Mouse (Mus musculus): ENCODE measurements around the gene Rbm45. TPM values are rescaled to one million over a fixed set of nuclear protein-coding genes. Genes with fewer than 3 reads are reported as not detected.

The Rbm45 gene
- polyA plus RNA-seq, 1 experiment from 2014 or later, result 12.0 TPM

DNA sequence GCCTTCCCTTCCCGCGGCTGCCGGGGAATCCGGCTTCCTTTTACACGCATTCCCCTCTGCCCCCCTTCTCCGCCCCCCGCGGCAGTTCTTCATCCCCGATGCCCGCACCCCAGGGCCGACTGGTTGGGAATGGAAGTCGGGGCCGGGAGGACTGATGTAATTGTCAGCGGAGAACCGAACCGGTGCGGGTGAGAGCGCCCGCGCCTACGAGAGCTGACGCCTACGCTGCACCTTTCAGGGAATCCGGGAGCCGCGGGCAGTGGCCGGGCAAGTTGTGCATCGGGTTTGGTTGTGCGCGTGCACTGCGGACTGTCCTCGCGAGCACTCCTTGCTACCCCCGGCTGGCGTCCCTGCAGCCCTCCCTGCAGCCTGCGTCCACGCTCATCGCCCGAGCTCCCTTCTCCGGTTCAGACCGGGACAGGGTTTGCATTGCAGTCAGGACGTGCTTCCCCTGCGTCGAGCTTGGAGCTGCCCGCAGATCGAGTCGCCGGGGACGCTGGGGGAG is 37.2 kb downstream of the Rbm45 start:
- H3K4me1 ChIP-seq (replicated peaks; ENCODE audit: control insufficient read depth, insufficient read depth, low read length), result 0 out of 2 replicates have a peak, but pooled peaks cover 3% of the 10 kb centered on the region
- no peak overlapping the region for H3K27ac ChIP-seq (ENCODE audit: low read depth, low read length)
- H3K27me3 ChIP-seq (replicated peaks; ENCODE audit: control insufficient read depth, insufficient read depth, low read length), result peaks cover 50% of the 10 kb centered on the region
- H3K9me3 ChIP-seq (ENCODE audit: control insufficient read depth, low read length), result no peaks in the 10 kb centered on the region
- H3K4me2 ChIP-seq, result peak overlapping the region; percentile 90
- WGBS, result under 1% methylated on average over 49 of the region's 49 CpGs
- H3K9ac ChIP-seq (ENCODE audit: low read depth, low read length), result peak overlapping the region; percentile 51
- no peaks in the 10 kb centered on the region for H3K36me3 ChIP-seq (ENCODE audit: control insufficient read depth, insufficient read depth, low read length)
- ATAC-seq (replicated peaks; ENCODE audit: low FRiP score) (peak; percentile 40), DNase-seq (ENCODE audit: low spot score) (peak; percentile 66)
- H3K4me3 ChIP-seq (ENCODE audit: low read depth, low read length), result peak overlapping the region; percentile 66

DNA sequence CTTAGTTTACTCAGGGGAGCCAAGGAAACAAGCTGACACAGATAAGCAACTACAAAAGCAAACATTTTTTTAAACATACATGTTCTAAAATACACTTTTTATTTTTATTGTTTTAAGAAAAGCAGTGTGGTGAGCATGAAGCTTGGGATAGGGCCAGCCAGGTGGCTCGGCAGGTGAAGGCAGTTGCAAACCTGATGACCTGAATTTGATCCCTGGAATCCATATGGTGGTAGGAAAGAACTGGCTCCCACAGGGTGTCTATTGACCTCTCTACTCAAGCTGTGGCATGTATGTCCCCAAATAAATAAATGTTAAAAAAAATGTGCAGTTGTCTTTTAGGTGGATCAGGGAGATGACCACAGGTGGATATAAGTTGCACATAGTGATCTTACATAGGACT is 39.7 kb downstream of the Rbm45 start:
- no peak overlapping the region for H3K9ac ChIP-seq (ENCODE audit: low read depth, low read length)
- no peak overlapping the region for H3K4me3 ChIP-seq (ENCODE audit: low read depth, low read length)
- H3K27me3 ChIP-seq (replicated peaks; ENCODE audit: control insufficient read depth, insufficient read depth, low read length), result peaks cover 33% of the 10 kb centered on the region
- H3K9me3 ChIP-seq (ENCODE audit: control insufficient read depth, low read length), result no peaks in the 10 kb centered on the region
- WGBS, result 61% methylated on average over 1 of the region's 1 CpGs
- DNase-seq (ENCODE audit: low spot score), result no peak
- H3K27ac ChIP-seq (ENCODE audit: low read depth, low read length), result no peak overlapping the region
- no peak overlapping the region for H3K4me2 ChIP-seq
- no peak for ATAC-seq (replicated peaks; ENCODE audit: low FRiP score)
- H3K4me1 ChIP-seq (replicated peaks; ENCODE audit: control insufficient read depth, insufficient read depth, low read length), result 0 out of 2 replicates have a peak, but pooled peaks cover 3% of the 10 kb centered on the region
- no peaks in the 10 kb centered on the region for H3K36me3 ChIP-seq (ENCODE audit: control insufficient read depth, insufficient read depth, low read length)

DNA sequence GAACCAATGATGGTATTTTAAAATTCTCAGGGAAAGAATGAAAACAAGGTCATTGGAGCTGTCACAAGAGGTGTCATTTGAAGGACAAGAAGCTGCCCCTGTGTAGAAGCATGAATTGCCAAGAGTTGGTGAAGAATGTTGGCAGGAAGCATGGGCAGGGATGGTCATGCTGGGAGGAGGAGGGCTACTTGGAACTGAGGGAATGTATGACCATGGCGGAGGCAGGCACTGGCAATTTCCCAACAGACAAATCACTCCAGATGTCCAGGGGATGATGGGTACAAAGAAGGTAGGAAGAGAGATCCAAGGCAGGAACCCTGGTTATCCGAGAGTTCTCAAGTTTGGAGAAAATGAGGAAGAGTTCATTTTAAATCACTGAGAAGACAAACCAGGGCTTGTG is 40.2 kb downstream of the Rbm45 start:
- H3K36me3 ChIP-seq (ENCODE audit: control insufficient read depth, insufficient read depth, low read length), result no peaks in the 10 kb centered on the region
- H3K9ac ChIP-seq (ENCODE audit: low read depth, low read length), result no peak overlapping the region
- no peaks in the 10 kb centered on the region for H3K9me3 ChIP-seq (ENCODE audit: control insufficient read depth, low read length)
- 77% methylated on average over 2 of the region's 2 CpGs for WGBS
- H3K27ac ChIP-seq (ENCODE audit: low read depth, low read length), result no peak overlapping the region
- H3K4me2 ChIP-seq, result no peak overlapping the region
- H3K4me3 ChIP-seq (ENCODE audit: low read depth, low read length), result no peak overlapping the region
- peaks cover 28% of the 10 kb centered on the region for H3K27me3 ChIP-seq (replicated peaks; ENCODE audit: control insufficient read depth, insufficient read depth, low read length)
- DNase-seq (ENCODE audit: low spot score) (no peak), ATAC-seq (replicated peaks; ENCODE audit: low FRiP score) (no peak)
- H3K4me1 ChIP-seq (replicated peaks; ENCODE audit: control insufficient read depth, insufficient read depth, low read length), result 0 out of 2 replicates have a peak, but pooled peaks cover 3% of the 10 kb centered on the region

DNA sequence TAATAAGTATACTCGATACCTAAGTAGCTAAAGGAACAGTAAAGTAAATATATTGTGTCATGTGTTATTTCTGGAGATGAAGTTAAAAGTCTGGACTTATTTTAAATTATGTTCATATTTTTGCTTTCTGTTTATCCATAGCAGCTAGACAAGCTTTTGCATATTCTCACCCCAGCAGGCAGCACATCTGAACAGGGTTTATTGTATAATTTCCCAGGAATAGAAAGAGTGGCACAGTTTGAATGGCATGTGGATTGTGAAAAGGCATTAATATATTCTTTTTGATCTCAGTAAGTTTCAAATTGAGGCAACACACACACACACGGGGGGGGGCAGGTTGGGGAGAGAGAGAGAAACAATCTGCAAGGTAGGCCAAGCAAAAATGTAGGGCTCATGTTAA is 43.1 kb downstream of the Rbm45 start:
- H3K4me2 ChIP-seq, result no peak overlapping the region
- H3K9ac ChIP-seq (ENCODE audit: low read depth, low read length), result no peak overlapping the region
- no peaks in the 10 kb centered on the region for H3K4me1 ChIP-seq (replicated peaks; ENCODE audit: control insufficient read depth, insufficient read depth, low read length)
- 67% methylated on average over 2 of the region's 2 CpGs for WGBS
- no peaks in the 10 kb centered on the region for H3K9me3 ChIP-seq (ENCODE audit: control insufficient read depth, low read length)
- peaks cover 1% of the 10 kb centered on the region; the same call in 1 of the 2 replicates for H3K27me3 ChIP-seq (replicated peaks; ENCODE audit: control insufficient read depth, insufficient read depth, low read length)
- H3K4me3 ChIP-seq (ENCODE audit: low read depth, low read length), result no peak overlapping the region
- no peak for DNase-seq (ENCODE audit: low spot score)
- H3K36me3 ChIP-seq (ENCODE audit: control insufficient read depth, insufficient read depth, low read length), result no peaks in the 10 kb centered on the region
- no peak overlapping the region for H3K27ac ChIP-seq (ENCODE audit: low read depth, low read length)
- ATAC-seq (replicated peaks; ENCODE audit: low FRiP score), result no peak

DNA sequence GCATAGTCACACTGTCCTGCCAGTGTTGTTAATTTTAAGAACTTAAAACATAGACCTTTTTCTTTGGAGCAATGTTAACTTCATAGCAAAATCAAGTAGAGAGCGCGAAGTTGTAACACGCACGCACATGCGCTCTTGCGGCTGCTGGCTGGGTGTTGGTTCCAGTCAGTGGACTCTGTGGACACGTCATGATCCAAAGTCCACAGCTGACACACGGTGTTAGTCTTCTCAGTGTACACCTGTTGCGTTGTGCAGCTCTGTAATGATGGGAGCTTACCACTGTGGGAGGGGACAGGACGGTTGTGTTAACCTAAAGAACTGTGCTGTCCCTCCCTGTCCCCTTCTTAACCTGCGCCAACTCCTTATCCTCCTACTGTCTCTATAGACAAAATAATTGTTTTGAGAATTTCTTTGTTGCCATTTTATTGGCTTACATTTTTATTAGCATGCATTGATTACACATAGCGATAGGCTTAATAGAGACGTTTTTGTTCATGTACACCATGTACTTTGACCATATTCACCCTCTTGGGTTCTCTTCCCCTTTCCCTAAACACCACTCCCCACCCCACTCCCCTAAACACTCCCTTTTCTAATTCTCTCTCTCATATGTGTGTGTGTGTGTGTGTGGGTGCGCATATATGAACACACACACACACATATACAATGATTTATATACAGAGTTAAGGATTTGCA is 47.8 kb downstream of the Rbm45 start:
- Histone ChIP-seq H3K36me3 (ENCODE audit: control insufficient read depth, insufficient read depth, low read length) (no peaks in the 10 kb centered on the region), H3K9me3 (ENCODE audit: control insufficient read depth, low read length) (no peaks in the 10 kb centered on the region), H3K27me3 (replicated peaks; ENCODE audit: control insufficient read depth, insufficient read depth, low read length) (no peaks in the 10 kb centered on the region), H3K4me3 (ENCODE audit: low read depth, low read length) (no peak overlapping the region), H3K27ac (ENCODE audit: low read depth, low read length) (no peak overlapping the region), H3K9ac (ENCODE audit: low read depth, low read length) (no peak overlapping the region), H3K4me1 (replicated peaks; ENCODE audit: control insufficient read depth, insufficient read depth, low read length) (no peaks in the 10 kb centered on the region), H3K4me2 (no peak overlapping the region)
- DNase-seq (ENCODE audit: low spot score) (no peak), ATAC-seq (replicated peaks; ENCODE audit: low FRiP score) (no peak)
- 91% methylated on average over 14 of the region's 14 CpGs for WGBS

DNA sequence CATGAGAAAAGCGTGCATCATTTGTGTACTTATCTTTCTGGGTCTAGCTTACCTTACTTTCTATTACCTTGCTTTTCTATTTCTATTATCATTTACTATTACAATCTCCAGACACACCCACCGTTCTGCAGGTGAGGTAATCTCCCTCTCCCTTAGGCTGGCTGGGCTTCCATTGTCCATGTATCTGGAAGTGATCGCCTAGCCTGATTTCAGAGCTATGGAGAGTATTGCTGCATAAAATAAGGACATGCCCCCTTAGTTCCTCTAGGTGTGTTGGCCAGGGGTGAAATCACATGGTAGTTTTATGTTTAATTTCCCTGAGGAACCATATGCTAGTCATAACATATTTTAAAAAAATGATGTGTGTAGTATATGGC is 48.3 kb downstream of the Rbm45 start:
- DNase-seq (ENCODE audit: low spot score) (no peak), ATAC-seq (replicated peaks; ENCODE audit: low FRiP score) (no peak)
- Histone ChIP-seq H3K4me1 (replicated peaks; ENCODE audit: control insufficient read depth, insufficient read depth, low read length) (no peaks in the 10 kb centered on the region), H3K4me3 (ENCODE audit: low read depth, low read length) (no peak overlapping the region), H3K27ac (ENCODE audit: low read depth, low read length) (no peak overlapping the region), H3K9ac (ENCODE audit: low read depth, low read length) (no peak overlapping the region), H3K9me3 (ENCODE audit: control insufficient read depth, low read length) (no peaks in the 10 kb centered on the region), H3K36me3 (ENCODE audit: control insufficient read depth, insufficient read depth, low read length) (no peaks in the 10 kb centered on the region), H3K4me2 (no peak overlapping the region), H3K27me3 (replicated peaks; ENCODE audit: control insufficient read depth, insufficient read depth, low read length) (no peaks in the 10 kb centered on the region)
- 85% methylated on average over 3 of the region's 3 CpGs for whole genome bisulfite sequencing

DNA sequence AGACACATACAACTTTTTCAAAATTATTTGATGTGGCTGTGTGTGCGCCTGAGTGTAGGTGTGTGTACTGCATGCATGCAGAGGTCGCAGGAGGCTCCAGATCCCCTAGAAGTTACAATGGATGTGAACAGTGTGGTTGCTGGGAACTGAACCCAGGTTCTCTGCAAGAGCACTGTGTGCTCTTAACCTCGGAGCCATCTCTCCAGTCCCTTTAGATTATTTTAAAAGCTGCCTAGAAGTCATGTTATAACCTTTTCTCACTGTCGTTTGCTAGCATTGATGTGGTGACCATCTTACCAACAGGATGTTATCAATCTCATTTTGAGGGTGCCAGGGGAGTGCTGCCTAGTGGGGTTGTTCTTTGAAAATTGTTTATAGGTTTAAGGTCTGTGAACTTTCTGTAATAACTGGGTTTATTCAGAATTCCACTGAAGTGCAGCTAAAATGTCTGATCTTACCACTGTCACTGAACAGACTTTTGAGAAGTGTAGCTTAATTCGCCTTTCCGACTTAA is 51.7 kb downstream of the Rbm45 start:
- no peaks in the 10 kb centered on the region for H3K4me1 ChIP-seq (replicated peaks; ENCODE audit: control insufficient read depth, insufficient read depth, low read length)
- no peaks in the 10 kb centered on the region for H3K27me3 ChIP-seq (replicated peaks; ENCODE audit: control insufficient read depth, insufficient read depth, low read length)
- ATAC-seq (replicated peaks; ENCODE audit: low FRiP score), result no peak
- 79% methylated on average over 6 of the region's 6 CpGs for WGBS
- H3K9ac ChIP-seq (ENCODE audit: low read depth, low read length), result no peak overlapping the region
- no peak overlapping the region for H3K27ac ChIP-seq (ENCODE audit: low read depth, low read length)
- no peaks in the 10 kb centered on the region for H3K36me3 ChIP-seq (ENCODE audit: control insufficient read depth, insufficient read depth, low read length)
- no peak overlapping the region for H3K4me3 ChIP-seq (ENCODE audit: low read depth, low read length)
- H3K9me3 ChIP-seq (ENCODE audit: control insufficient read depth, low read length), result no peaks in the 10 kb centered on the region
- no peak overlapping the region for H3K4me2 ChIP-seq
- no peak for DNase-seq (ENCODE audit: low spot score)

DNA sequence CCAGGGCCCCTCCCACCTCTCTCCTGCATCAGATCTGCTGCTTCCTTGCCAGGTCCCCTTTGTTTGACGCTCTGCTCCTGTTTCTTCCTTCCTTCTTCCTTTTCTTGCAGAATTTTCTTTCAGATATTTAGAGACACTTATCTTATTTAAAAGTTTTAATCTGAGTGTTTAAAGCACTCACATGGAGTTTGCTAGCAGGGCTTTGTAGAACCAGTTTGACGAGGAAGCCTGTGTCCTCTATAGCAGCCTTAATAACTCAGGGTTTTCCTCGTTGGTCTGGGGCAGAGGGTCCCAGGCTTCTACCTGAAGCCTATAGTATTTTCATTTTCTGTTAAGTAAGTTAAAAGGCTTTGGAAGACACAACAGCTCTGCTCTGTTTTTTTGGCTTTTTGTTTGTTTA is 57.0 kb downstream of the Rbm45 start:
- WGBS, result 57% methylated on average over 3 of the region's 3 CpGs
- ATAC-seq (replicated peaks; ENCODE audit: low FRiP score), result no peak
- Histone ChIP-seq H3K4me3 (ENCODE audit: low read depth, low read length) (no peak overlapping the region), H3K27ac (ENCODE audit: low read depth, low read length) (no peak overlapping the region), H3K4me1 (replicated peaks; ENCODE audit: control insufficient read depth, insufficient read depth, low read length) (no peaks in the 10 kb centered on the region), H3K27me3 (replicated peaks; ENCODE audit: control insufficient read depth, insufficient read depth, low read length) (no peaks in the 10 kb centered on the region), H3K9me3 (ENCODE audit: control insufficient read depth, low read length) (no peaks in the 10 kb centered on the region), H3K36me3 (ENCODE audit: control insufficient read depth, insufficient read depth, low read length) (no peaks in the 10 kb centered on the region), H3K9ac (ENCODE audit: low read depth, low read length) (no peak overlapping the region), H3K4me2 (no peak overlapping the region)
- DNase-seq (ENCODE audit: low spot score), result no peak

DNA sequence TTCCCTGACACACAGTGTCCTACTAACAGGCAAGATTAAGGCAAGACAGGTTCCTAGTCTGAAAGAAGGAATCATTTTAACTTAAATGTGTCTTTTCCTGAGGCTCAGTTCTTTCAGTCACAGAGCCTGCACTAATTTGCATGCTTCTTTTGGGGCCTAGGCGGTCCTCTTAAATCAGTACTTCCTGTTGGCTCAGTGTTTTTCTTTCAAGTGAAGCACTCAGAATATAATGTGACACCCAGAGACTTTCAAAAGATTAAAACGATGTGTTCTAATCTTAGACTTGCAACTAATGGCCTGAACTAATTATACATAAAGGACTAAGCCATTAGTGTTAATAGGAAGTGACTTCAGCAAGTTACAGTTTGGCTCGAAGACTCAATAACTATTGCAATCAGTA is 59.5 kb downstream of the Rbm45 start:
- Histone ChIP-seq H3K4me2 (no peak overlapping the region), H3K4me3 (ENCODE audit: low read depth, low read length) (no peak overlapping the region), H3K4me1 (replicated peaks; ENCODE audit: control insufficient read depth, insufficient read depth, low read length) (no peaks in the 10 kb centered on the region), H3K9ac (ENCODE audit: low read depth, low read length) (no peak overlapping the region), H3K27me3 (replicated peaks; ENCODE audit: control insufficient read depth, insufficient read depth, low read length) (no peaks in the 10 kb centered on the region), H3K36me3 (ENCODE audit: control insufficient read depth, insufficient read depth, low read length) (no peaks in the 10 kb centered on the region), H3K27ac (ENCODE audit: low read depth, low read length) (no peak overlapping the region), H3K9me3 (ENCODE audit: control insufficient read depth, low read length) (no peaks in the 10 kb centered on the region)
- ATAC-seq (replicated peaks; ENCODE audit: low FRiP score) (no peak), DNase-seq (ENCODE audit: low spot score) (no peak)
- WGBS, result 74% methylated on average over 3 of the region's 3 CpGs

Measured in liver, embryonic 11.5 days (tissue).